Mouse (Mus musculus): Measurements from ENCODE around the gene Glcci1. TPM values are rescaled to one million over a fixed set of nuclear protein-coding genes. Genes with fewer than 3 reads are reported as not detected.
A peak's percentile ranks its signal among the peaks of the same experiment; 100 is the strongest.

Glcci1 gene
- 26.4 and 41.7 TPM in 2 replicates for total RNA-seq (2014; rRNA removed)
- 8.9 and 9.9 TPM in 2 replicates for polyA plus RNA-seq (2015; fragmentation: Nextera tagmentation; extraction: Ambion mirVana)

GRCm38 (mm10) chr6:8509551-8509950 is at the start of gene Glcci1:
TSS of gene Glcci1 (plus strand) at chr6:8509600.
- Histone ChIP-seq H3K4me2 (ENCODE audit: low read depth) (peak within 1 kb of the TSS; percentile 63), H3K27ac (ENCODE audit: low read depth, low read length) (peak within 1 kb of the TSS; percentile 99), H3K4me1 (ENCODE audit: insufficient read depth) (peaks cover 18% of the 10 kb centered on the region), H3K9ac (peak within 1 kb of the TSS; percentile 92), H3K9me3 (ENCODE audit: low read length) (no peaks in the 10 kb centered on the region), H3K27me3 (ENCODE audit: insufficient read depth, low read length) (no peaks in the 10 kb centered on the region), H3K36me3 (ENCODE audit: insufficient read depth) (no peaks in the 10 kb centered on the region), H3K4me3 (ENCODE audit: low read depth, low read length) (peak within 1 kb of the TSS; percentile 84)
- DNase-seq (peak; percentile 86), ATAC-seq (peak; percentile 83)
- WGBS = 4% methylated on average over 30 of the region's 69 CpGs
- no peak for TF ChIP-seq CTCF (IDR thresholded peaks at IDR 0.05; ENCODE audit: low read depth)

DNA sequence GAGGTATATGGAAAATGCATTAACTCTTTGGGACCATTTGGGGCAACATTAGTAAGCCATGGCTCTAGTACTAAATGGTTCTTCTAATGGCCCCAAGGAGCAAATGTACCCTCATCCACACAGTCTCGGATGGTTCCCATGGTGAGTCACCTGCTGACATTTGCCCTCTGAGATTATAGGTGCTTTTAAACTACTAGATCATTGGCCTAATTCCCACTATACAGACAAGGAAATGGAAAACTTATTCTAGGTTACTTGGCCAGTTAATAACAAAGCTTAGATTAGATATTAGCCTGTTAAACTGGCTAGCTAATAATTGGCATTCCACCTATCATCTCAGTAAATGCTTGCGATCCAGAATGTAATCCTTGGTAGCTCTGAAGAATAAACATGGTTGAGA is 47.0 kb upstream of the Glcci1 start:
- no peak for TF ChIP-seq CTCF (IDR thresholded peaks at IDR 0.05; ENCODE audit: low read depth)
- Histone ChIP-seq H3K9me3 (ENCODE audit: low read length) (no peaks in the 10 kb centered on the region), H3K27me3 (ENCODE audit: insufficient read depth, low read length) (no peaks in the 10 kb centered on the region), H3K36me3 (ENCODE audit: insufficient read depth) (no peaks in the 10 kb centered on the region), H3K4me2 (ENCODE audit: low read depth) (no peak overlapping the region), H3K27ac (ENCODE audit: low read depth, low read length) (no peak overlapping the region), H3K9ac (no peak overlapping the region), H3K4me3 (ENCODE audit: low read depth, low read length) (no peak overlapping the region), H3K4me1 (ENCODE audit: insufficient read depth) (no peaks in the 10 kb centered on the region; the same call in 1 of the 2 replicates)
- 96% methylated on average over 2 of the region's 2 CpGs for WGBS
- ATAC-seq = no peak
- no peak for DNase-seq

DNA sequence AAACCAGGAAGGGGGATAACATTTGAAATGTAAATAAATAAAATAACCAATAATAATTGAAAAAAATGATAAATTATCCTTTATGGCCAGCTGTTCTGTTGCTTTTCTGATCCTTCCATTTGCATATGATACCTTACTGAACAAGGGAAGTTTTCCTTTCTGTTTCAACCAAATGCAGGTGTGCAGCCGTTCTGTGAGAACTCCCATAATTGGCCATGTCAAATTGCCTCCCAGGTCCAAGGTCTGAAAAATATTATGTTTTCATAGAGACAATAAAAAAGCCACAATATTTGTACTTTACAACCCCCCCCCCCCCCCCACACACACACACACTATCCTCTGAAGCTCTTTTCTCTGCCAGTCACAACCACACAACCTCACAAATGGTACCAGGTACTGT is 44.0 kb upstream of the Glcci1 start:
- Histone ChIP-seq H3K9me3 (ENCODE audit: low read length) (no peaks in the 10 kb centered on the region), H3K36me3 (ENCODE audit: insufficient read depth) (no peaks in the 10 kb centered on the region), H3K27me3 (ENCODE audit: insufficient read depth, low read length) (no peaks in the 10 kb centered on the region), H3K4me1 (ENCODE audit: insufficient read depth) (no peaks in the 10 kb centered on the region; the same call in 1 of the 2 replicates), H3K9ac (no peak overlapping the region), H3K4me3 (ENCODE audit: low read depth, low read length) (no peak overlapping the region), H3K4me2 (ENCODE audit: low read depth) (no peak overlapping the region), H3K27ac (ENCODE audit: low read depth, low read length) (no peak overlapping the region)
- ATAC-seq (no peak), DNase-seq (no peak)
- 90% methylated on average over 1 of the region's 1 CpGs for WGBS
- TF ChIP-seq CTCF (IDR thresholded peaks at IDR 0.05; ENCODE audit: low read depth) = no peak

GRCm38 (mm10) chr6:8465985-8466384 is 43.4 kb upstream of the Glcci1 start:
- Histone ChIP-seq H3K9ac (no peak overlapping the region), H3K27ac (ENCODE audit: low read depth, low read length) (no peak overlapping the region), H3K9me3 (ENCODE audit: low read length) (no peaks in the 10 kb centered on the region), H3K27me3 (ENCODE audit: insufficient read depth, low read length) (no peaks in the 10 kb centered on the region), H3K4me2 (ENCODE audit: low read depth) (no peak overlapping the region), H3K4me3 (ENCODE audit: low read depth, low read length) (no peak overlapping the region), H3K36me3 (ENCODE audit: insufficient read depth) (no peaks in the 10 kb centered on the region), H3K4me1 (ENCODE audit: insufficient read depth) (no peaks in the 10 kb centered on the region; the same call in 1 of the 2 replicates)
- 87% methylated on average over 5 of the region's 5 CpGs for WGBS
- TF ChIP-seq CTCF (IDR thresholded peaks at IDR 0.05; ENCODE audit: low read depth) = no peak
- DNase-seq = no peak
- ATAC-seq = no peak

GRCm38 (mm10) chr6:8467667-8468337 is 41.6 kb upstream of the Glcci1 start:
- Histone ChIP-seq H3K9ac (no peak overlapping the region), H3K4me2 (ENCODE audit: low read depth) (no peak overlapping the region), H3K27ac (ENCODE audit: low read depth, low read length) (peak overlapping the region; percentile 29; the same call in 1 of the 2 replicates), H3K9me3 (ENCODE audit: low read length) (no peaks in the 10 kb centered on the region), H3K4me1 (ENCODE audit: insufficient read depth) (no peaks in the 10 kb centered on the region; the same call in 1 of the 2 replicates), H3K36me3 (ENCODE audit: insufficient read depth) (no peaks in the 10 kb centered on the region), H3K27me3 (ENCODE audit: insufficient read depth, low read length) (no peaks in the 10 kb centered on the region), H3K4me3 (ENCODE audit: low read depth, low read length) (no peak overlapping the region)
- 13% methylated on average over 10 of the region's 10 CpGs for WGBS
- peak; percentile 24 for DNase-seq
- peak; percentile 67; the same call in 1 of the 2 replicates for ATAC-seq
- TF ChIP-seq CTCF (IDR thresholded peaks at IDR 0.05; ENCODE audit: low read depth) = no peak

GRCm38 (mm10) chr6:8469918-8470317 is 39.5 kb upstream of the Glcci1 start:
- Histone ChIP-seq H3K27me3 (ENCODE audit: insufficient read depth, low read length) (no peaks in the 10 kb centered on the region), H3K4me1 (ENCODE audit: insufficient read depth) (no peaks in the 10 kb centered on the region; the same call in 1 of the 2 replicates), H3K9ac (no peak overlapping the region), H3K27ac (ENCODE audit: low read depth, low read length) (no peak overlapping the region), H3K4me3 (ENCODE audit: low read depth, low read length) (no peak overlapping the region), H3K36me3 (ENCODE audit: insufficient read depth) (no peaks in the 10 kb centered on the region), H3K4me2 (ENCODE audit: low read depth) (no peak overlapping the region), H3K9me3 (ENCODE audit: low read length) (no peaks in the 10 kb centered on the region)
- ATAC-seq (no peak), DNase-seq (no peak)
- 95% methylated on average over 3 of the region's 3 CpGs for WGBS
- no peak for TF ChIP-seq CTCF (IDR thresholded peaks at IDR 0.05; ENCODE audit: low read depth)

DNA sequence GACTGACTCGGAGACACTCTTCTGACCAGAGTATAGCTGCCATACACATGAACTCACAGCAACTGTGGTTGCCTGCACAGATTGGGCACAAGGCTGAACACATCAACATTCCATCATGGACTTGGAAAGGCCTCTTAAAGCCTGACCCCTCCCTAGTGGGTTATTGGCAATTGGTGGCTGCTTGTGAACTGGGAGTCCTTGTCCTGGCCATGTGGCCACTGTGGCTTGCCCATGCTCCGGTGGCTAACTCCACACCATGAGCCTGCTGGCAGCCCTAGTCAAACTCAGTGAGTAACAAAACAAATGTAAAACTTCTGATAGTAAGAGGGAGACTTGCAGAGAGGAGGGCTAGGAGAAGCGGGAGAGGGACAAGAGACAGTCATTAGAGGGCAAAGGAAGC is 37.3 kb upstream of the Glcci1 start:
- no peak for DNase-seq
- WGBS = 91% methylated on average over 3 of the region's 3 CpGs
- Histone ChIP-seq H3K9ac (no peak overlapping the region), H3K4me3 (ENCODE audit: low read depth, low read length) (no peak overlapping the region), H3K36me3 (ENCODE audit: insufficient read depth) (no peaks in the 10 kb centered on the region), H3K4me1 (ENCODE audit: insufficient read depth) (no peaks in the 10 kb centered on the region; the same call in 1 of the 2 replicates), H3K27me3 (ENCODE audit: insufficient read depth, low read length) (no peaks in the 10 kb centered on the region), H3K27ac (ENCODE audit: low read depth, low read length) (no peak overlapping the region), H3K4me2 (ENCODE audit: low read depth) (no peak overlapping the region), H3K9me3 (ENCODE audit: low read length) (no peaks in the 10 kb centered on the region)
- no peak for TF ChIP-seq CTCF (IDR thresholded peaks at IDR 0.05; ENCODE audit: low read depth)
- ATAC-seq = no peak

Measured in forebrain, postnatal 0 days (tissue).